Mouse (Mus musculus) kidney, adult 2 months (tissue): ENCODE measurements around the gene Drd3. TPM values are rescaled to one million over a fixed set of nuclear protein-coding genes. Genes with fewer than 3 reads are reported as not detected.

Experiments
- DNase-seq: peaks from one replicate; pipeline ENCODE4 v3.0.0; 2021
- H3K27ac ChIP-seq: fragments of 200-500 bp; 2 replicates; pipeline ENCODE4 v1.5.1; 2012; ENCODE audit warnings: low read depth, low read length, control low read depth, inconsistent platforms; ENCODE audit not compliant: insufficient read depth
- H3K27me3 ChIP-seq: fragments of 200-500 bp; replicated peaks from 2 replicates; pipeline ENCODE4 v1.6.1; 2012; ENCODE audit warnings: mild to moderate bottlenecking, moderate library complexity, low read length, inconsistent platforms; ENCODE audit not compliant: control insufficient read depth, insufficient read depth
- H3K36me3 ChIP-seq: fragments of 200-500 bp; 2 replicates; pipeline ENCODE4 v1.6.1; 2012; ENCODE audit warnings: mild to moderate bottlenecking, moderate library complexity, low read length, inconsistent platforms; ENCODE audit not compliant: control insufficient read depth, insufficient read depth
- H3K4me1 ChIP-seq: fragments of 200-500 bp; 2 replicates; pipeline ENCODE4 v1.6.1; 2011; ENCODE audit warnings: low read length; ENCODE audit not compliant: control insufficient read depth, insufficient read depth
- H3K4me3 ChIP-seq: fragments of 200-500 bp; 2 replicates; pipeline ENCODE4 v1.5.1; 2011; ENCODE audit warnings: mild to moderate bottlenecking, low read depth, low read length, control low read depth; ENCODE audit not compliant: insufficient read depth
- CTCF ChIP-seq: fragments of 200-500 bp; conservative IDR thresholded peaks from 2 replicates; pipeline ENCODE4 v1.5.1; 2011; ENCODE audit warnings: low read depth, mild to moderate bottlenecking, control low read depth, low read length, moderate library complexity, mixed read lengths; ENCODE audit not compliant: insufficient read depth, insufficient read length
- POLR2A ChIP-seq: fragments of 200-500 bp; IDR thresholded peaks from one replicate; pipeline ENCODE4 v1.6.1; 2011; ENCODE audit warnings: low read depth, low read length, control low read depth
- WGBS: fragments of 180-500 bp; shearing (Covaris S2); methylation state at CpG from one replicate; pipeline ENCODE4 v1.1.7; 2018; 5-methylcytosine and 5-hydroxymethylcytosine counted together
- polyA plus RNA-seq: library from polyadenylated mRNA; depleted of rRNA; stranded (reverse); fragments of >200 nt; gene quantifications from 2 replicates; pipeline ENCODE4 v1.2.3, GENCODE M21; 2012

Drd3 gene
- polyA plus RNA-seq, 1 experiment = 0.08 TPM

- WGBS = 6% methylated on average over 18 of the region's 18 CpGs
- peak; percentile 57 for DNase-seq
- Histone ChIP-seq H3K4me3 (peak overlapping the region; percentile 57), H3K27me3 (no peaks in the 10 kb centered on the region), H3K27ac (no peak overlapping the region), H3K4me1 (peaks cover 3% of the 10 kb centered on the region; the same call in 1 of the 2 replicates), H3K36me3 (no peaks in the 10 kb centered on the region)
- TF ChIP-seq CTCF = peak; percentile 73
- TF ChIP-seq POLR2A = no peak
These were observed 48.0 kb downstream of the Drd3 start for GRCm38 (mm10) chr16:43801791-43802307.

- TF ChIP-seq POLR2A (no peak), CTCF (no peak)
- WGBS = 49% methylated on average over 5 of the region's 5 CpGs
- Histone ChIP-seq H3K4me1 (peaks cover 3% of the 10 kb centered on the region; the same call in 1 of the 2 replicates), H3K4me3 (no peak overlapping the region), H3K27ac (no peak overlapping the region), H3K27me3 (no peaks in the 10 kb centered on the region), H3K36me3 (no peaks in the 10 kb centered on the region)
- DNase-seq = no peak
These were observed 48.6 kb downstream of the Drd3 start for GRCm38 (mm10) chr16:43802466-43802865.

GRCm38 (mm10) chr16:43804364-43804763 is 50.5 kb downstream of the Drd3 start:
- DNase-seq = no peak
- peaks cover 3% of the 10 kb centered on the region; the same call in 1 of the 2 replicates for H3K4me1 ChIP-seq
- WGBS = 91% methylated on average over 6 of the region's 6 CpGs
- H3K27me3 ChIP-seq = no peaks in the 10 kb centered on the region
- H3K27ac ChIP-seq = no peak overlapping the region
- TF ChIP-seq CTCF (no peak), POLR2A (no peak)
- H3K36me3 ChIP-seq = no peaks in the 10 kb centered on the region
- no peak overlapping the region for H3K4me3 ChIP-seq

- H3K27ac ChIP-seq = no peak overlapping the region
- WGBS = 35% methylated on average over 16 of the region's 16 CpGs
- H3K36me3 ChIP-seq = no peaks in the 10 kb centered on the region
- no peaks in the 10 kb centered on the region for H3K4me1 ChIP-seq
- H3K4me3 ChIP-seq = no peak overlapping the region
- TF ChIP-seq CTCF = no peak
- TF ChIP-seq POLR2A = no peak
- no peaks in the 10 kb centered on the region for H3K27me3 ChIP-seq
- DNase-seq = peak; percentile 16
These were observed 53.2 kb downstream of the Drd3 start for GRCm38 (mm10) chr16:43807048-43807447.

- H3K4me1 ChIP-seq = no peaks in the 10 kb centered on the region
- DNase-seq = no peak
- H3K27ac ChIP-seq = no peak overlapping the region
- 92% methylated on average over 2 of the region's 2 CpGs for WGBS
- H3K4me3 ChIP-seq = no peak overlapping the region
- TF ChIP-seq POLR2A (no peak), CTCF (no peak)
- H3K27me3 ChIP-seq = no peaks in the 10 kb centered on the region
- H3K36me3 ChIP-seq = no peaks in the 10 kb centered on the region
These were observed 55.6 kb downstream of the Drd3 start for GRCm38 (mm10) chr16:43809429-43809828.

GRCm38 (mm10) chr16:43811402-43811801 is 57.6 kb downstream of the Drd3 start:
- no peaks in the 10 kb centered on the region for H3K27me3 ChIP-seq
- WGBS = 90% methylated on average over 1 of the region's 1 CpGs
- no peaks in the 10 kb centered on the region for H3K4me1 ChIP-seq
- no peaks in the 10 kb centered on the region for H3K36me3 ChIP-seq
- H3K27ac ChIP-seq = no peak overlapping the region
- no peak for DNase-seq
- no peak overlapping the region for H3K4me3 ChIP-seq
- no peak for TF ChIP-seq CTCF
- TF ChIP-seq POLR2A = no peak

GRCm38 (mm10) chr16:43814644-43815043 is 60.8 kb downstream of the Drd3 start:
- H3K4me3 ChIP-seq = no peak overlapping the region
- WGBS = 65% methylated on average over 4 of the region's 4 CpGs
- no peak for DNase-seq
- no peaks in the 10 kb centered on the region for H3K4me1 ChIP-seq
- no peak overlapping the region for H3K27ac ChIP-seq
- TF ChIP-seq CTCF (no peak), POLR2A (no peak)
- no peaks in the 10 kb centered on the region for H3K27me3 ChIP-seq
- no peaks in the 10 kb centered on the region for H3K36me3 ChIP-seq

- no peak for TF ChIP-seq POLR2A
- TF ChIP-seq CTCF = no peak
- no peak for DNase-seq
- no peak overlapping the region for H3K4me3 ChIP-seq
- no peaks in the 10 kb centered on the region for H3K4me1 ChIP-seq
- no peak overlapping the region for H3K27ac ChIP-seq
- H3K36me3 ChIP-seq = no peaks in the 10 kb centered on the region
- WGBS = 81% methylated on average over 5 of the region's 5 CpGs
- no peaks in the 10 kb centered on the region for H3K27me3 ChIP-seq
These were observed 62.5 kb downstream of the Drd3 start for GRCm38 (mm10) chr16:43816321-43816720.
